Mouse (Mus musculus): ENCODE data around the gene Efcab1. TPM values are rescaled to one million over a fixed set of nuclear protein-coding genes. Genes with fewer than 3 reads are reported as not detected.

The Efcab1 gene
- total and polyA plus RNA-seq, 3 experiments = 0.11 TPM; not detected in 2

- H3K9me3 ChIP-seq (replicated peaks) = no peaks in the 10 kb centered on the region
- no peak for DNase-seq (ENCODE audit: low spot score)
- H3K4me3 ChIP-seq (ENCODE audit: low read depth, low read length) = no peak overlapping the region
- ATAC-seq (ENCODE audit: extremely low read depth, insufficient number of reproducible peaks, low FRiP score, poor library complexity, severe bottlenecking) = no peak
- H3K27me3 ChIP-seq (ENCODE audit: insufficient read depth, low read length) = no peaks in the 10 kb centered on the region
- no peaks in the 10 kb centered on the region for H3K36me3 ChIP-seq (replicated peaks)
- no peaks in the 10 kb centered on the region for H3K4me1 ChIP-seq (ENCODE audit: insufficient read depth, low read depth, low read length)
- TF ChIP-seq TAL1 (conservative IDR thresholded peaks at IDR 0.05; ENCODE audit: low read depth, low read length) = no peak
- TF ChIP-seq GATA1 (IDR thresholded peaks at IDR 0.05; ENCODE audit: borderline replicate concordance, low read length) = no peak
- no peak for TF ChIP-seq GATA2 (IDR thresholded peaks at IDR 0.05; ENCODE audit: borderline replicate concordance, low read depth, low read length)
- TF ChIP-seq POLR2AphosphoS5 (IDR thresholded peaks at IDR 0.05; ENCODE audit: insufficient replicate concordance, low read depth, low read length) = no peak
- TF ChIP-seq CTCF (IDR thresholded peaks at IDR 0.05; ENCODE audit: low read depth, low read length) = no peak
Observed at GRCm38 (mm10) chr16:14989614-14990268, 83.3 kb downstream of the Efcab1 start.

DNA sequence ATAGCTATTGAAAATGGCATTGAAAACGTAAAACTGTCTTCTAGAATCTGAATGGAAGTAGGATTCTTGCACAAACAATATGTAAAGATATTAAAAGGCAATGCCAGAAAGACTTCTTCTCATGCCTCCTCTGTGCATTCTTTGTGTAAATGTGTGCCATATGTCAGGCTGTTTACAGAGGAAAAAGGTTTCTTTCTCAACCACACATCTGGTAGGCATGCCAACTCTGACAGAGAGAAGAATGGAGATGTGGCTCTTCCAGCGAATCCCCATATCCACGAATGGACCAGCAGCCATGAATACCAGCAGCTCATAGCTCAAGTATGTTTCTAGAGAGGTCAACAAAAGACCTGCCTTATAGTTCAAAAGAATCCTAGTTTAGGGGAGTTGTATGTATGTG lies 84.6 kb downstream of the Efcab1 start:
- no peaks in the 10 kb centered on the region for H3K36me3 ChIP-seq (replicated peaks)
- H3K27me3 ChIP-seq (ENCODE audit: insufficient read depth, low read length) = no peaks in the 10 kb centered on the region
- H3K4me3 ChIP-seq (ENCODE audit: low read depth, low read length) = no peak overlapping the region
- H3K9me3 ChIP-seq (replicated peaks) = no peaks in the 10 kb centered on the region
- H3K4me1 ChIP-seq (ENCODE audit: insufficient read depth, low read depth, low read length) = no peaks in the 10 kb centered on the region
- ATAC-seq (ENCODE audit: extremely low read depth, insufficient number of reproducible peaks, low FRiP score, poor library complexity, severe bottlenecking) = no peak
- no peak for DNase-seq (ENCODE audit: low spot score)
- TF ChIP-seq POLR2AphosphoS5 (IDR thresholded peaks at IDR 0.05; ENCODE audit: insufficient replicate concordance, low read depth, low read length) = no peak
- no peak for TF ChIP-seq CTCF (IDR thresholded peaks at IDR 0.05; ENCODE audit: low read depth, low read length)
- no peak for TF ChIP-seq GATA2 (IDR thresholded peaks at IDR 0.05; ENCODE audit: borderline replicate concordance, low read depth, low read length)
- TF ChIP-seq TAL1 (conservative IDR thresholded peaks at IDR 0.05; ENCODE audit: low read depth, low read length) = no peak
- no peak for TF ChIP-seq GATA1 (IDR thresholded peaks at IDR 0.05; ENCODE audit: borderline replicate concordance, low read length)

DNA sequence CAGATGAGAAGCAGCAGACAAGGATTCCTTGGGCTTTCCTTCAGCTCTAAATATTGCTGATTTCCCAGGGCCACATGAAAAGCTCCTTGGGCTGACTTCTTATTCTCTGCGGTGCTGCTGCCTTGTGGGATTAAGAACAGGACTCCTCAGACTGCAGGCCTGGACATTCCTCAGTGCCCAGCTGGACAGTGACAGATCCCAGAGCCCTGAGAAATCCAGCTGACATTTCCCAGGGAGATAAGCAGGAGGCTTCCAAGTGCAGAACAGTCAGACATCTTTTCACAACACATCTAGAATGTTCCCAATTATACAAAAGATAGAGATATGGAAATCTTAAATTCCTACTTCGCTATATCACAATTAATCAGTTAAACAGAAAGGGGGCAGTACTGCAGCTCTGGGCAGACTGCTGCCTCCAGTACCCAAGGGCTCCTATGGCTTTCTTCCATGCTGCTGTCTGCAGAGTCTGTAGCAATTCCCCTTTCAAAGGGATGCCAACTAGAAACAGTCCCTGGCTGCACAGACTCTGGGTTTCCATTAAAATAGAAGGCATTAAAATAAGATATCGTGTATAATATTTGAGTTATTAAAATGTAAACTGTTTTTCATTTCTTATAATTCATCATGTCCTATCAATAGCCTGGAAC lies 86.2 kb downstream of the Efcab1 start:
- no peak for ATAC-seq (ENCODE audit: extremely low read depth, insufficient number of reproducible peaks, low FRiP score, poor library complexity, severe bottlenecking)
- TF ChIP-seq GATA1 (IDR thresholded peaks at IDR 0.05; ENCODE audit: borderline replicate concordance, low read length) (no peak), GATA2 (IDR thresholded peaks at IDR 0.05; ENCODE audit: borderline replicate concordance, low read depth, low read length) (no peak), TAL1 (conservative IDR thresholded peaks at IDR 0.05; ENCODE audit: low read depth, low read length) (no peak), CTCF (IDR thresholded peaks at IDR 0.05; ENCODE audit: low read depth, low read length) (no peak), POLR2AphosphoS5 (IDR thresholded peaks at IDR 0.05; ENCODE audit: insufficient replicate concordance, low read depth, low read length) (no peak)
- no peaks in the 10 kb centered on the region for H3K27me3 ChIP-seq (ENCODE audit: insufficient read depth, low read length)
- no peaks in the 10 kb centered on the region for H3K4me1 ChIP-seq (ENCODE audit: insufficient read depth, low read depth, low read length)
- no peak for DNase-seq (ENCODE audit: low spot score)
- H3K4me3 ChIP-seq (ENCODE audit: low read depth, low read length) = no peak overlapping the region
- no peaks in the 10 kb centered on the region for H3K36me3 ChIP-seq (replicated peaks)
- no peaks in the 10 kb centered on the region for H3K9me3 ChIP-seq (replicated peaks)

DNA sequence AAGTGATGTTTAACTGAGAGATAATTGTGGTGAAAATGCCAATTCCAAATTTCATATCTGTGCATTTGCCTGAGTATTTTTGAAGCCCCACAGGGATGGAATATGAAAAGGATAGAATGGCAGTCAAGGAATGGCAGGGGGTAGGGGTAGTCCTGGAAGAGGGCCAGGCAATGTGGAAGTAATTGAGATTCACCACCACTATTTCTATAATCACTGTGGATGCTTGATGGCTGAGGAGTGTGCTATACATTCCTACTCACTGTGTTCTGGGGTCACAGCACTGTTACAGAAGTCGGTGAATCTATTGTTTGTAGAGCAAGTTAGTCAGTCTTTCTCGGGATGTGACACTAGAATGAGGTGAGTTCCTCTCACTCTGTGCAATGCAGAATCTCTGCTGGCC lies 108.3 kb downstream of the Efcab1 start:
- ATAC-seq (ENCODE audit: extremely low read depth, insufficient number of reproducible peaks, low FRiP score, poor library complexity, severe bottlenecking) (no peak), DNase-seq (ENCODE audit: low spot score) (no peak)
- H3K9me3 ChIP-seq (replicated peaks) = no peaks in the 10 kb centered on the region
- no peak for TF ChIP-seq GATA1 (IDR thresholded peaks at IDR 0.05; ENCODE audit: borderline replicate concordance, low read length)
- no peak for TF ChIP-seq CTCF (IDR thresholded peaks at IDR 0.05; ENCODE audit: low read depth, low read length)
- no peak for TF ChIP-seq GATA2 (IDR thresholded peaks at IDR 0.05; ENCODE audit: borderline replicate concordance, low read depth, low read length)
- TF ChIP-seq POLR2AphosphoS5 (IDR thresholded peaks at IDR 0.05; ENCODE audit: insufficient replicate concordance, low read depth, low read length) = no peak
- TF ChIP-seq TAL1 (conservative IDR thresholded peaks at IDR 0.05; ENCODE audit: low read depth, low read length) = no peak
- H3K27me3 ChIP-seq (ENCODE audit: insufficient read depth, low read length) = no peaks in the 10 kb centered on the region
- H3K4me3 ChIP-seq (ENCODE audit: low read depth, low read length) = no peak overlapping the region
- no peaks in the 10 kb centered on the region for H3K4me1 ChIP-seq (ENCODE audit: insufficient read depth, low read depth, low read length)
- no peaks in the 10 kb centered on the region for H3K36me3 ChIP-seq (replicated peaks)

Measured in G1E (cell line).